Mouse (Mus musculus) 3T3-L1 (cell line): ENCODE data around the gene Sox4.

Source experiments
- DNase-seq: peaks from one replicate; pipeline ENCODE4 v3.0.0-alpha.2; 2015; ENCODE audit warnings: low read depth, low spot score

Sox4 gene

GRCm38 (mm10) chr13:28947740-28948441, 5.6 kb downstream of the Sox4 start:
- DNase-seq = peak; percentile 15

GRCm38 (mm10) chr13:28946565-28947135, 6.9 kb downstream of the Sox4 start:
- no peak for DNase-seq

- DNase-seq = no peak
Observed at GRCm38 (mm10) chr13:28945681-28946080, 7.8 kb downstream of the Sox4 start.

- no peak for DNase-seq
Observed at GRCm38 (mm10) chr13:28942926-28943325, 10.6 kb downstream of the Sox4 start.

GRCm38 (mm10) chr13:28941983-28942630, 11.4 kb downstream of the Sox4 start:
- no peak for DNase-seq

GRCm38 (mm10) chr13:28933375-28933774, 20.1 kb downstream of the Sox4 start:
- DNase-seq = peak; percentile 58

- DNase-seq = peak; percentile 77
Observed at GRCm38 (mm10) chr13:28931776-28932175, 21.7 kb downstream of the Sox4 start.

GRCm38 (mm10) chr13:28931266-28931665, 22.2 kb downstream of the Sox4 start:
- DNase-seq = peak; percentile 51

GRCm38 (mm10) chr13:28930364-28930763, 23.1 kb downstream of the Sox4 start:
- no peak for DNase-seq

GRCm38 (mm10) chr13:28929936-28930335, 23.6 kb downstream of the Sox4 start:
- no peak for DNase-seq

GRCm38 (mm10) chr13:28923136-28923535, 30.4 kb downstream of the Sox4 start:
- no peak for DNase-seq

GRCm38 (mm10) chr13:28917379-28918250, 35.9 kb downstream of the Sox4 start:
- DNase-seq = peak; percentile 89

GRCm38 (mm10) chr13:28913656-28914055, 39.9 kb downstream of the Sox4 start:
- no peak for DNase-seq

- no peak for DNase-seq
Observed at GRCm38 (mm10) chr13:28906981-28907380, 46.5 kb downstream of the Sox4 start.
